Mouse (Mus musculus): Measurements from ENCODE around the gene 4930470P17Rik.

DNA sequence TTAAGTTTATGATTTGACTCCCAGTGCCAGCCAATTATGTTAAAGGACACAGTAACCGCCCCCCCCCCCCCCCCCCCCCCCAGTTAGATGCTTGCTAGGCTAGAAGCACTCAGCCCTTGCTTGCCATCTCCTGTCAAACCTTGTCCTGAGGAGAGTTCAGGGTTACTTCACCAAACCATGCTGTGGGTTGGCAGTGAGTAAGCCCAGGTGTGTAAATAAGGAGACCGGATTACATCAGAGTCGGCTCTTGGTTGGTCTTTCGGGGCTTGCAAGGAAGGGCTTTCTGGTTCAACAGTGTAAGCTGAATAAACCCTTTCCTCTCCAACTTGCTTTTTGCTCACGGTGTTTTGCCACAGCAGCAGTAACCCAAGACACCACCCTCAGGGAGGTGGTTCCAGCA, 58.2 kb downstream of the 4930470P17Rik start:
- TF ChIP-seq CTCF (IDR thresholded peaks at IDR 0.05; ENCODE audit: borderline replicate concordance, extremely low read depth, insufficient read depth, insufficient read length) (no peak), POLR2A (IDR thresholded peaks at IDR 0.05; ENCODE audit: borderline replicate concordance, extremely low read depth, insufficient read depth, insufficient read length, poor library complexity, severe bottlenecking) (no peak)
